Mouse (Mus musculus): Measurements from ENCODE around the gene Hoxd12.

The Hoxd12 gene

DNA sequence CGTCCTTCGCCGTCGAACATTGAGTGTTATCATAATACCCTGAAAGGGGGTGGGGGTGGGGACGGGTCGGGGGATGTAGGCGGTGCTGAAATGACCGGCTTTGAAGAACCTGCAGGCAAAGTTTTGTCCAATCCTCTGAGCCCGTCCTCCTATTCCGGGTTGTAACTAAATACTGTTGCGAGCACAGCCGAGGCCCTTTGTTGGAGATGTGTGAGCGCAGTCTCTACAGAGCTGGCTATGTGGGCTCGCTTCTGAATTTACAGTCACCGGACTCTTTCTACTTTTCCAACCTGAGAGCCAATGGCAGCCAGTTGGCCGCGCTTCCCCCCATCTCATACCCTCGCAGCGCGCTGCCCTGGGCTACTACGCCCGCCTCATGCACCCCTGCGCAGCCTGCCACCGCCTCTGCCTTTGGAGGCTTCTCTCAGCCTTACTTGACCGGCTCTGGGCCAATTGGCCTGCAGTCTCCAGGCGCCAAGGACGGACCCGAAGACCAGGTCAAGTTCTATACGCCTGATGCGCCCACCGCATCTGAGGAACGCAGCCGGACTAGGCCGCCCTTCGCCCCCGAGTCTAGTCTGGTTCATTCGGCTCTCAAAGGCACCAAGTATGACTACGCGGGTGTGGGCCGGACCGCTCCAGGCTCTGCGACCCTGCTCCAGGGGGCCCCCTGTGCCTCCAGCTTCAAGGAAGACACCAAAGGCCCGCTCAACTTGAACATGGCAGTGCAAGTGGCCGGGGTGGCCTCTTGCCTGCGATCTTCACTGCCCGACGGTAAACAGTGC is at the start of gene Hoxd12:
Hoxd12 (plus strand) TSS at position 133 of the 785 bp plus-strand sequence.
- DNase-seq (ENCODE audit: low spot score): no peak

DNA sequence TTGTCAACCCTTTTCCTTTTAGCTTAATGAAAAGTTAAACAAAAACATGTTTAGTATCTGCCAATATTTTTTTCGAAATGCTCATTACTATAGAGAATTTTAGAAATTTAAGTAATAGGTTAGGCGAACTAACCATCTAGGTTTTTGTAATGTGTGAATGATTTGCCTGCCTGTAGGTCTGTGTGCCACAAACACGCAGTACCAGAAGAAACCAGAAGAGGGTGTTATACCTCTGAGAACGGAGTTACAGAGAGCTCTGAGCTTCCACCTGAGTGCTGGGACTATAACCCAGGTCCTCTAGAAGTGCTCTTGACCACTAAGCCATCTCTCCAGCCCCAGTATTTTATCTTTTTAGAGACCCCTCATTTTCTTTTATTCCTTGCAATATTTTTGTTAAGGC is 39.4 kb upstream of the Hoxd12 start:
- no peak for DNase-seq (ENCODE audit: low spot score)

DNA sequence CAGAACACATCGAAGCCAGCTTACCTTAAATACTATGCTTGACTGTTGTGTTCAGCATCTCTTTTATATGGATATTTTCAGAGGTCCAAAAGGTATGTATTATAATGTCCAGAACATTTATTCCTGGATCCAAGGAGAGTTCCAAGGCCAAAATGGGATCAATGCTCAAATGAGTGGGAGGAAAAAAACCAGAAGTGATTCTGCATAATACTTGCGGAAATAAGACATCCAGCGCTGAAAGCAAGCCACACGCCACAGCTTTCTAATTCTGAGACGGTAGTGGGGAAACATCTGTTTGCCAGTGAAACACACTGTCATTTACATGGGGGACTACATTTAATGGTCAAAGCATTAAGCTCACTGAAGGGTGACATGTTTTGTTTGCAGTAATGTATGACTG is 32.4 kb upstream of the Hoxd12 start:
- DNase-seq (ENCODE audit: low spot score): no peak

DNA sequence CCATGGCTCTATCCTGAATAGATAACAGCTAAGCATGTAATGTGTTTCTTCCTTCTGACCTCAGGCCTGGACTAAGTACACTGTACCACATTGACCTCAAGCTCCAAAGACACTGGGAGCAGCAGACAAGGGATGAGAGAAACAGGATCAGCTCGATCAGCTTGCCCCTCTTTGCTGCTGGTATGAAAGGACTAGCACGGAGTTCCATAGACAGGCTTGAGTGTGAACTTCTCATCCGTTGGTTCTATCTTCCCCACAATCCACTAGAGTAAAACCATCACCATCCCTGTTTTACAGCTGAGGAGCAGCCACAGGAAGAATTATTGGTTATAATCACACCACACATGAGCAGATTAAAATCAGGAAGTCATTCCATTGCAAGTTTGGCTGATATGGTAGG is 29.2 kb upstream of the Hoxd12 start:
- DNase-seq (ENCODE audit: low spot score): no peak

DNA sequence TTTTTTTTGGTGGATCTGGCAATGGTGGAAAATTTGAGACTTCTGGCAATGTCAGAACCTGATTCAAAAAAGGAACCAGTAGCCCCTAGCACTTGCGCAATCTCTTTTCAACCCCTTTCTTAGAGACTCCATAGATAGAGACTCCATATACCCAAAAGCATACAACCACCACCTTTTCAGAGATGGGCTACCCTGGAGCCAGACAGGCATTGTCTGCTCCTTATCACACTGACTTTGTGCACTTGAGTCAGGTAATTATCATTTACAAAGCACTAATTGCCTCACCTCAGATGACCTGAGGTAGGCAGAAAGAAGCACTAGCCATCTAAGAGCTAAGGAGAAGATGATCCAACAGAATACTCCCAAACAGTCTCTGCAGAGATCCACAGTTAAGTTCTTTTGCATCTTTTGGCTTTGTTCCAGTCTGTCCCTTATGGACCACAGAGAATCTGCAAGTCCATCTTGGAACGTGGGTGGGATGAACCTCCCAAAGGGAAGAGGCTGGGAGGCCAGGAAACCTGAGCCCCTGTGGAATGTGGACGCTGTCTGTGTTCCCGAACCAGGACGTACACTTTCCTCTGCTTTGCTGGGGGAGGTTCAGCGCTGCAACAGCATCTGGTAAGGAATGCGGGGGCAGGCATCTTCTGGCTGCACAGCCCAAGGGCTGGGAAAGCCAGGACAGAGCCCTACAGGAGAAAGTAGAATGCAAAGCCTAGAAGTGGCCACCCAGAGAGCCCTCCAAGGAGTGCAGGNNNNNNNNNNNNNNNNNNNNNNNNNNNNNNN is 27.5 kb upstream of the Hoxd12 start:
- no peak for DNase-seq (ENCODE audit: low spot score)

DNA sequence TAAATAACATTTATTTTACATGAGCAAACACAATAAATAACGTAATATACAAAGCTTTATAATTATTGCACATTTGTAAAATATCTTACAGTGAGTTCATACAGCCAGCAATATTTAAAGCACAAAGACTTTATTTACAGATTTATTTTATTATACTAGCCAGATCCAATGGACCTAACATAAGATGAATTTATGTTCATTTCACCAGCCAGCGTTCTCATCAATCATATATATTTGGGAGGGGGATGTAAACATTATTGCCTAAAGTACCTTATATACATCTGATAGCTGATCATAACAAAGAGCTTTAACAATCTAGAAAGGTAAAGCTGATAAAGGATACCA is 21.8 kb upstream of the Hoxd12 start:
- DNase-seq (ENCODE audit: low spot score): no peak

DNA sequence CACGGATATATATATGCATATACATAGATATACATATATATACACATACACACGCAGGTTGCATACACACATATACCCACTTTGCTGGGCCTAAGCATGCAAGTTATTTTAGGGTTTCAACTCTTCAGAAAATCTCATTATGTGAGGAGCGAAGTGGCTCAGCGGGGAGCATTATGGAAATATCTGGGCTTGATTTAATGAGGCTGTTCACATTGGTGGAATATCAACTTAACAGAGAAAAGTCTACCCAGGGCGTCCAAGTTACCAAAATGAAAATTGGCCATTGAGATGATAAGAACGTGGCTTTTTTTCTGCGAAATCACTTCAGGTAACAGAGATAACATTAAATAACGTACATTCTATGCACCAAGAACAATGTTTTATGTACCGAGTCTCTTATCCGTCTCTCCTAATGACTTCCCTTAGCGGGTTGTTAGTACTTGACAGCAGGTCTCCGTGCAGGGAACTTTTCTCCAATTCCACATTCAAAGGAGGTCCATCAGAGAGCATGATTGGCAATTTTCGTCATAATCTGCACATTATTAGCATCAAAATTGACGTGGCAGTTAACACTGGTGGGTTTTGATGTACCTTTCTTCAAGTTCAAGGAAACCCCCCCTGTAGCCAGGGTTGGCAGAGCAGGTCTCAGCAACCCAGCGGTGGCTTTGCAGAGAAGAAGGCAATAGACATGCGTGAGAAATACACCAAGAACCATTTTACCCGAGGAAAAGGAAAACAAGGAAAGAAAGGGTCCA is 20.9 kb upstream of the Hoxd12 start:
- no peak for DNase-seq (ENCODE audit: low spot score)

DNA sequence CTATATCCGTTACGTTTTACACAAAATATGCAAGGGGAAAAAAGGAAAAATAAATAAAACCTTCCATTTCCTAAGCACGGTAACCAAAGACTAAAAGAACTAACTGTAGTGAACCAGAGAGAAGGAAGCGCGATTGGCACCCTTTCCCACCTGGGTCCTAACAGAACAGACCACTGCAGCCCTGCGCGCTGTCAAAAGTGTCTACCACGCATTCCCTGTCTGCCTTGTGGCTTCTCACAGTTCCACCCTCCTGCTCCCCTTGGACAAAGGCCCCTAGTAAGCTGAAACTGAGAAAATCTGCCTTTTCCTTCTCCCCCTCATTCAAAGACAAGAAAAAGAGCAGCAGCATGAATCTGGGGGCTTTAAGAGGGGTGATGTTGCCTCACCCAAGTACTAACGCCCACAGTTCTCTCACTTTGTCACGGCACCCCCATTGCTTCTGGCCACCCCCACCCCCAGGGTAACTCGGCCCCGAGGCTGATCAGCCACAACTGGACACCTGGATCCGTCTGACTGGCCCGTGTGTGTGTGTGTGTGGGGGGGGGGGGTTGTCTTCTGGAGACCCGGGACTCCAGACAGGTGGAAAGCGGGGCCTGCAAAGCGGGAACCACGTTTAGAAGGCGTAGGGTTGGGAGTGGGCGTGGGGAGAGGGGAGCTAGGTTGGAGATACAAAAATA is 19.9 kb upstream of the Hoxd12 start:
- DNase-seq (ENCODE audit: low spot score): no peak

DNA sequence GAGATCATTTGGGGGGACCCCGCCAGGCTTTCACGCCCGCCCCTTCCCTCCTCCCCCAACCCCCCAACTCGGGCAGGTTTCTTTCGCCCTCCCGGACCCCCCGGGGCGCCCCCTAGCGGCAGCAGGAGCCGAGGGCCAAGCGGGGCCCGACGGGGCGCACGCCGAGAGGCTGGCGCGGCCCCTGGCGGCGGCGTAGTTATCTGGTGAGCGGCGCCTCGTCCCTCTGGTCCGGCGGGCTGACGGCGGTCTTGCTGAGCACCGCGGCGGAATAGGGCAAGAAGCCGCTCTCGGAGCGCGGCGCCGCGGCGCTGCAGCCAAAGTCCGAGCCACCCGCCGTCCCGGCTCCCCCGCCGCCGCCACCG is 19.4 kb upstream of the Hoxd12 start:
- DNase-seq (ENCODE audit: low spot score): no peak

DNA sequence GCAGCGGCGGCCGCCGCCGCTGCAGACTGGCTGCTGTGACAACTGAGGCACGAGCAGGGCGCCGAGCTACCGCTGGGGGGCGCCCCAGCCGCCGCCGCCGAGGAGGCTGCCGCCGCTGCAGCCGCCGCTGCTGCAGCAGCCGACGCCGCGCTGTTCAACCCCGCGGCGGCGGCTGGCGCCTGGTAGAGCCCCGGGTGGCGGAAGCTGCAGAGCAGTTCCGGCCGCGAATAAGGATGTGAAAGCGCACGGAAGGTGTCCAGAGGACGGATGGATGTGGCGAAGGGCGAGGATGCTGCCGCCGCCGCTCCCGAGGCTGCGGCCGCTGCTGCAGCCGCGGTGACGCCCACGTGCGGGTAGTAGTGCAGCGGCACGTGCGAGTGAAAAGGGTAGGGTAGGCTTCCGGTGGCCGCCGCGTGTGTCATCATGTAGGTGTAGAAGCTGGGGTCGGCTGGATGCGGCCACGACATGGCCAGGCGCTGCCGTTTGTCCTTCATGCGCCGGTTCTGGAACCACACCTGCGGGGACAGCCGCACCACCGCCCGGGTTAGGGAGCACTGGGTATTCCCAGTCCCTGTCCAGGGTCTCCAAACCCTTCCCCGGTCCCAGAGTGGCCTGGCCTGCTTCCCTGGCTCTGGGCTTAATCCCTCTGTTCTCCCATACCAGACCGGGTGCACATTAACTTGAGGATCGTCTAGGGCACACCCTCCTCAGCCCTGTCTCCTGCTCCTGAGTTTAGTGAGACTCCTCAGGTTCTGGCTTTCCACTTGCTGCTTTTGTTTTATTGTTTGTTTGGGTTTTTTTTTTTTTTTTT is 18.8 kb upstream of the Hoxd12 start:
- no peak for DNase-seq (ENCODE audit: low spot score)

DNA sequence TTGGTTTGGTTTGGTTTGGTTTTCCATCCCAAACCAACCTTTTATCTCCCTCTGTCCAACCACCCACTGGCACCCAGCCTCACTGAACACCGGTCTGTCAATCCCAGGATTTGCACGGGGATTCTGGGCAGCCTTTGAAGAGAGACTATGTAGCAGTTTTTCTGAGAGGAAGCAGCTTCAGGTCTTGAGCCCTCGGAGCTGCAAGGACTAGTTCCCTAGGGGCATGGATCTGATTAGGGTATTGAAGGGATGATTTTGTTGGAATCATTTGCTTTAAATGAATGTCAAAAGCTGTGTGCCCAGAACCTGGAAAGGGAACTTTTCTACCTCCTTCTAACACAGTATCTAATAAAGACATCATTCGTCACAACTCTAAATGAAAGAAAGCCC is 18.2 kb upstream of the Hoxd12 start:
- DNase-seq (ENCODE audit: low spot score): no peak

DNA sequence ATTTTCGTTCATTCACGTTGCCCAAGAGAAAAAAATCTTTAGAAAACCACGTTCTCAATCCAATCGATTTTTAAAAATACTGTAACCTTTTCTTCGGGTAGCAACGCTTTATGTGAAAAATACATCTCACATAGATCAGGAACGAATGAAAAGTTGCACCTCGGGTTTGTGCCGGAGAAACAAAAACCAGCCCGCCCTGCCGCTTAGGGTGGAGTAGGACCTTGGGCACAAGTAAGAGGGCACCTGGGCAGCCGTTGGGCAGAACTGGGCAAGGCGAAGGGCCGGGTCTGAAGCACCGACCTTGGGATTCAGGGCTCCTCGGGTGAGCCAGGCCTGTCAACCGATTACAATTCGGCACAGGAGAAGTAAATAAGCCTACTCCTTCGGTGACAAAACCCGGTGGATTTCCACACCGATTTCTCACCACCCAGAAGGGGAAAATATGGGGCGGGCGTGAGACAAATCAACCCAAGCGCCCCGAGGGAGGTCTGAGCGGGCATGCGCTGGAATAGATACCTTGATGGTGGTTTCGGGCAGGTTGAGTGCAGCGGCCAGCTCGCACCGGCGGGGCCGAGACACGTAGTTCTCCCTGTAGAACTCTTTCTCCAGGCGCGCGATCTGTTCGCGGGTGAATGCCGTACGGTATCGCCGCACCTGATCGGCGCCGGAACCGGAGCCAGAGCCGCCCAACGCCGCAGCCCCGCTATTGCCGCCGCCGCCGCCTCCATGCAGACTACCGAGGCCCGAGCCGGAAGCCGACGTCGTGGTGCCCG is 17.4 kb upstream of the Hoxd12 start:
- no peak for DNase-seq (ENCODE audit: low spot score)

DNA sequence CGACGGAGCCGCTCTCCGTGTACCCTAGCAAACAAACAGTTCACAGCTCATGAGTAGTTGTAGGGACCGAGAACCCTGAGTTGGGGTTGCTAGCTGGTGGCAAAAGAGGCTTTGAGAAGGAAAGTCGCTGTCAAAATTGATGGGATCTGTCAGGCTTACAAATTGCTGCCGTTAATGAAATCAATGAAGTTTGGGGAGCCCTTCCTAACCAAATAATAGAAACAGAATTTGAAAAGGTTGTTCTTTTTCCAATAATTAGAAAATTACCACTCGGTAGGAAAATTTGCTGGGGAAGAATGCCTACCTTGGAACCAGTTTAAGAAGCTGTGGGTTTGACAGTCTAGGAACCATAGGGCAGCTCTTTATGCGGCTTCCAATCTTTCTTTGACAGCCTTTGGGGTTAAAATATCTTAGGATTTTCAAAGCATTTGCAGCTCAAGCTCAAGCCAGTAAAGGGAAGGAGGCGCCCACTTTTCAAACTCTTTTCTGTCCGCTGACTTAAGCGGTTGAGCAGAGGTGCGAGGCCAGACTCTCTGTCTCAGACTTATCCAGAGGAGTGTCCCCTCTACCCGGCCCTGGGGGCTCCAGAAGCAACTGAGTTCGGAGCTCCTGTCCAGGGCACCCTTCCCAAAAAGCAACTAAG is 16.7 kb upstream of the Hoxd12 start:
- no peak for DNase-seq (ENCODE audit: low spot score)

DNA sequence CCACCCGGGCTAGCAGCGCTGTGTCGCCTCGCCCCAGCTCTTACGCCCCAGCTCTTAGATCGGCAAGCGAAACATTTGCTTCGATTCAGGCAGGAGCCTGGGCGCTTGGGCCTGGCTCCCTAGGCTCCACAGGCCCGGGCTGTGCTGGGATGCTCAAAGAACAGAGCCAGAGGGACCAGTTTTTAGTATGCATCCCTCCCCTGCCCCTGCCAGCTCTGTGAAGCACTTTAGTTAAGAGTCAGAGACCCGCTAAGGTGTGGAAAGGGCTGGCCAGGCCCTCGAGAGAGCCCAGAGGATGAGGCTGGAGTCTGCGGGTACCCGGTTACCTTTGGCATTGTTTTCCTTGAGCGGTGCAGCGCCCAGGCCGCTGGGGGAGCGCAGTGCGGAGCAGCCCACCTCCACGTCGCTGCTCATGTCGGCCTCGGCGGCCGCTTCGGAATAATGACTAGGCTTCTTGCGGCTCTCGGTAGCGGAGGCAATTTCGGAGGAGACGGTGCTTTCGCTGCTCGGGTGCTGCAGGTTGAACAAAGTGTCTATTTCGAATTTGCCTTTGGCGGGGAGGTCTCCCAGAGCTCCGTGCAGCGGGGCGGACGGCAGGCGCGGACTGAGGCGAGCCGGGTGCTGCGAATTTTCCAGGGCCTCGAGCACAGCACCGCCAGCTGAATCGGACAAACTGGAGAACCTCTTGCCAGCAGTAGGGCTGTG is 16.0 kb upstream of the Hoxd12 start:
- DNase-seq (ENCODE audit: low spot score): no peak

DNA sequence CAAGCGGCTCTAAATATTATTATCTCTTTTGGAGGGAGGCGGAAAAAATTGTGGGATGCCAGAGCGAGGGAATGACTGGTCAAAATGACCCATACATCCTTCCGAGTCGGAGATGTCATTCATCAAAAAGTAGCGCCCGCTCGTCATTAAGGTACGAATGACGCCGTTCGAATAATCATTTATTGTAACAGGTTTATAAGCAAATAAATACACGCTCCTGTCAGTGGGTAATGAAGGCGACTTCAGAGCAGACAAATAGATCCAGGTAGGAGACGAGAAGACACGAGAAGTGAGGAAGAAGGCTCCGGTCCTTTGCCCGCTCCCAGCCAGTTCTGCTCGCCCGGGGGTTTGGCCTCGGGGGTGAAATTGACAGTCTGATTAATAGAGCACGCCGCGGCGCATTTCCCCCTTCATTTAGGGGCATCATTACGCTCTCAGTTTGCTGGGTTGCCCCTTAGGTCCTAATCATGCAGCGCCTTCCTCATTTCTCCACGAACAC is 15.3 kb upstream of the Hoxd12 start, which contains the start of gene Evx2:
Evx2 (minus strand) TSS at position 51 of the 499 bp plus-strand sequence.
- no peak for DNase-seq (ENCODE audit: low spot score)

DNA sequence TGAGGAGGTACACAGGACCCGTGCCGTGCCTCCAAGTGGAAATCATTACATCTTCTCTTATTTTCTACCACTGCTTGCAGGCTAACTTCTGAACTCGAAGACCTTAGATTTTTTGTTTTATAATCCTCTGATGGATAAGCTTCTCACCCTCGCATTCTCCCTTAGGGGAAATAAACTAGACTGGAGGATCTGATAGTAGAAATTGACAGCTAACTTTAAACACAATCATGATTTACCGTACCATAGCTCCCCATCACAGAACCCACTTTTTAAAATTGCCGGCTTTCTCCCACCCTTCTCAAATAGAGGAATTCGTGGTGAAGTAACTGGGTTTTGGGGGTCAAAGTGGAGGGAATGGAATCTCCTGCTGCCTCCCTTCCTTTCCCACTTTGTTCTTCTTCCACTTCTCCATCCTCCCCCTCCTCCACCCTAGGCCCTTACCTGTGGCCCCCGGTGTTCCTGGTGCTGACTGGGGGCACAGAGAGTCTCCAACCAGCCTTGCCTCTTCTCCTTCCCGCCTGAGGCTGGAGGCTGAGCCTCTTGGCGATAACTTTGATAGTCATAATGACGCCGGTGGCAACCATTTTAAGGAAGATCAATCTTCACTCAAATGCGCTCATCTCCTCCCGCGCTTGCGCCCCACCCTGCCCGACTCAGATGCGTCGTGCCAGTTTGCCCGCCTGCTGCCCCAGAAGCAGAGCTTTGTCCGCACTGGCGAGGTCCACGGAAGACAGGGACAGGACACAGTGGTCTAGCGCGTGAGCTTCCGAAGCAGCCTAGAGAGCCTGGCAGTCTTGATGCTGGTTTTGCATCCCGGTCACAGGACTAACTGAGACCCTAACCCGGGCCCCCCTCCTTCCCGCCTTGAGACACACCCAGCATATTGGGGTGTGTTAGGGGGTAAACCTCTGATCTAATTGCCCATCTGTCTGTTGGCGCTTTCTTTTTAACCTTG is 14.1 kb upstream of the Hoxd12 start:
- no peak for DNase-seq (ENCODE audit: low spot score)

DNA sequence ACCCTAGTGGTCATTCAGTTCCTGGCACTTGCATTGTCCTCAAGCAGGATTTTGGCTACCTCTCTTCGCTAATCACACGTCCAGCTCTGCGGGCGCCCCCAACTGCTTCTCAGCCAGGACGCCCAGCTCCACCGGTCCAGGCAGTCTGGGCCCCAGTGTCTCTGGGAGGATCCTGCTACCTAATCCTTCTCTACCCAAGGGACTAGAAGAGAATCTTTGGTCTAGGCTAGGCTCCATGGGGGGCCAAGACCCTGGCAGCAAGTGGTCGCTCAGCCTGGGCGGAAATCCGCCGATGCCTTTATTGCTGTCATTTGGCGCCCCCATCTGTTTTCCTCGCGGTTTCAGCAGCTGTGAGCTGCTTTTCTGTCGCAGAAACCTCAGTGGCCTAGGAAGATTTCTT is 13.1 kb upstream of the Hoxd12 start:
- DNase-seq (ENCODE audit: low spot score): no peak

DNA sequence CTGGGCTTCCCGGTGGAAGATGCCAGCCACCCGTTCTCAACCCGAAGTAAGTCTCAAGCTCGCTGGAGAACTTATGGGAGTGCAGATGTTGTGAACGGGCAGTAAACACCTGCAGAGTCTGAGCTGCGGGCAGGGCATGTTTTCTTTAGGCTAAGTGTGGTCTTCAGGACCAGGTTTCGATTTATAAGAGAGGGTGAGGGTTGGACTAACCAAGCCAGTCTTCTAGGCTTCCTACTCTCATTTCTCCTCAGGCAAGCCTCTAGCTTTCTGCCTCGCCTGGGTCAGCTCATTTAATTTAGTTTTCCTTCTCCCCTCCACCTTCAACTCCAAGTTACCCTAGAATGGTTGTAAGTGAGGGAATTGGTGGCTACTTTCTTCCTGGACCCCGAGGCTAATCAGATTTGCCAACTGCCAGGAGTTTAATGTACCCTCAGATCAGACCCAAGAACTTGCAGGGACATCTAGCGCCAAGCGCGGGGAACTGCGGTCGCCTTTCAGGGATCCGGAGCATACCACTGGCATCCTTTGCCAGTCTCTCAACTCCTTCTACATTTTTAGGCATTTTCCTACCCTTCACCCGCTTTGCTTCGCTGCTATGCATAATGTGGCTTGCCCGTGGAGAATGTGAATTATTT is 11.4 kb upstream of the Hoxd12 start:
- DNase-seq (ENCODE audit: low spot score): no peak

All from spleen, adult 12 weeks (tissue).